Mouse (Mus musculus) embryonic fibroblast, embryonic 13.5 days (primary cell): ENCODE data around the gene Chn2.

Source experiments
- CTCF ChIP-seq: IDR thresholded peaks from 2 replicates; pipeline ENCODE4 v1.5.1; 2011; ENCODE audit warnings: mild to moderate bottlenecking, control low read depth, low read length, moderate library complexity, borderline replicate concordance; ENCODE audit not compliant: insufficient read depth
- POLR2A ChIP-seq: IDR thresholded peaks from 2 replicates; pipeline ENCODE4 v1.6.1; 2011; ENCODE audit warnings: low read depth, mild to moderate bottlenecking, control low read depth, low read length, moderate library complexity

GRCm38 (mm10) chr6:54010362-54010761, 29.0 kb upstream of the Chn2 start:
- TF ChIP-seq CTCF (no peak), POLR2A (no peak)
